Mouse (Mus musculus): ENCODE results near the gene Pcbp4.

- no peak for TF ChIP-seq CTCF (IDR thresholded peaks at IDR 0.05; ENCODE audit: borderline replicate concordance, control insufficient read depth, extremely low read depth, insufficient read depth, low read length, poor library complexity)
- no peak for TF ChIP-seq POLR2A (IDR thresholded peaks at IDR 0.05; ENCODE audit: control insufficient read depth, extremely low read depth, insufficient read depth, low read length, poor library complexity)
These were observed 10.3 kb downstream of the Pcbp4 start for GRCm38 (mm10) chr9:106463122-106464063.

Data from thymus, adult 2 months (tissue).